Mouse (Mus musculus): ENCODE results near the gene Snrnp48.

DNA sequence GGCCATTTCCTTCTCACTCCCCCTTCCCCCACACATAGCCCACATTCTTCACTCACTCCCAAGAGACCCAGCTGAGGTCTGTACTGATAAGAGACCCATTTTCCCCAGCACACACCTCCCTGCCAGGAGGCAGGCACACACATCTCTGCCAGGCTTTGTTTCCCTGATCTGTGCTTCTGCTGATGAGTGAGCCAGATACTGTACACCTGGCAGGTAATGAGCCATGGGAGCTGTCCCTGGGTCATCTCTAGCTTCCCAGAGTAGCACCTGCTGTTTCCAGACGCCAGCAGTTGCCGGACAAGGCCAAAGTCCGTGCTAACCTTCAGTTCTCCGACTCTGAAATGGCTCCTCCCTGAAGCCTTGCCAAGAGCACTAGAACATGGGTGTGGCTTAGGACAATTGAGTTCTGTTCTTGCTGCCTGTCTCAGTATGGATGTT lies 34.0 kb upstream of the Snrnp48 start:
- TF ChIP-seq CTCF (IDR thresholded peaks at IDR 0.05; ENCODE audit: low read depth, low read length) (no peak), TAL1 (conservative IDR thresholded peaks at IDR 0.05; ENCODE audit: low read depth, low read length) (no peak), POLR2AphosphoS5 (IDR thresholded peaks at IDR 0.05; ENCODE audit: insufficient replicate concordance, low read depth, low read length) (no peak), GATA1 (IDR thresholded peaks at IDR 0.05; ENCODE audit: borderline replicate concordance, low read length) (no peak), GATA2 (IDR thresholded peaks at IDR 0.05; ENCODE audit: borderline replicate concordance, low read depth, low read length) (no peak)

Data from G1E (cell line).